Mouse (Mus musculus): Measurements from ENCODE around the gene Tead1. TPM values are rescaled to one million over a fixed set of nuclear protein-coding genes. Genes with fewer than 3 reads are reported as not detected.

Tead1 gene
- polyA plus RNA-seq, 1 experiment = 25.1 TPM

- Histone ChIP-seq H3K36me3 (ENCODE audit: control insufficient read depth, insufficient read depth) (no peaks in the 10 kb centered on the region), H3K27me3 (ENCODE audit: control insufficient read depth, insufficient read depth, insufficient read length) (no peaks in the 10 kb centered on the region), H3K79me3 (ENCODE audit: low read depth) (peaks cover 53% of the 10 kb centered on the region), H3K79me2 (ENCODE audit: control insufficient read depth, insufficient read depth) (peaks cover 97% of the 10 kb centered on the region), H3ac (ENCODE audit: control insufficient read depth, insufficient read length, low read depth) (no peak overlapping the region), H3K4me3 (ENCODE audit: insufficient read depth, poor library complexity, severe bottlenecking) (no peak overlapping the region)
- TF ChIP-seq CTCF (IDR thresholded peaks at IDR 0.05; ENCODE audit: control insufficient read depth, insufficient read depth, insufficient read length) (no peak), MYOG (IDR thresholded peaks at IDR 0.05; ENCODE audit: control insufficient read depth, extremely low read depth, insufficient read length) (no peak), USF1 (IDR thresholded peaks at IDR 0.05; ENCODE audit: low read depth) (no peak), MYOD1 (IDR thresholded peaks at IDR 0.05; ENCODE audit: control insufficient read depth, insufficient read length, low read depth) (no peak), MAX (IDR thresholded peaks at IDR 0.05) (no peak), CEBPB (IDR thresholded peaks at IDR 0.05; ENCODE audit: low read depth) (no peak), FOSL1 (IDR thresholded peaks at IDR 0.05; ENCODE audit: insufficient read depth, low read length, poor library complexity, severe bottlenecking) (no peak)
These were observed 105.2 kb downstream of the Tead1 start for GRCm38 (mm10) chr7:112784278-112784677.

- no peak overlapping the region for H3K4me3 ChIP-seq (ENCODE audit: insufficient read depth, poor library complexity, severe bottlenecking)
- H3K36me3 ChIP-seq (ENCODE audit: control insufficient read depth, insufficient read depth) = no peaks in the 10 kb centered on the region
- peaks cover 95% of the 10 kb centered on the region for H3K79me2 ChIP-seq (ENCODE audit: control insufficient read depth, insufficient read depth)
- peaks cover 49% of the 10 kb centered on the region for H3K79me3 ChIP-seq (ENCODE audit: low read depth)
- no peaks in the 10 kb centered on the region for H3K27me3 ChIP-seq (ENCODE audit: control insufficient read depth, insufficient read depth, insufficient read length)
- TF ChIP-seq MYOD1 (IDR thresholded peaks at IDR 0.05; ENCODE audit: control insufficient read depth, insufficient read length, low read depth) (no peak), MYOG (IDR thresholded peaks at IDR 0.05; ENCODE audit: control insufficient read depth, extremely low read depth, insufficient read length) (no peak), CEBPB (IDR thresholded peaks at IDR 0.05; ENCODE audit: low read depth) (no peak), USF1 (IDR thresholded peaks at IDR 0.05; ENCODE audit: low read depth) (no peak), FOSL1 (IDR thresholded peaks at IDR 0.05; ENCODE audit: insufficient read depth, low read length, poor library complexity, severe bottlenecking) (no peak), MAX (IDR thresholded peaks at IDR 0.05) (no peak), CTCF (IDR thresholded peaks at IDR 0.05; ENCODE audit: control insufficient read depth, insufficient read depth, insufficient read length) (no peak)
- H3ac ChIP-seq (ENCODE audit: control insufficient read depth, insufficient read length, low read depth) = no peak overlapping the region
These were observed 106.2 kb downstream of the Tead1 start for GRCm38 (mm10) chr7:112785271-112785670.

- Histone ChIP-seq H3ac (ENCODE audit: control insufficient read depth, insufficient read length, low read depth) (no peak overlapping the region), H3K27me3 (ENCODE audit: control insufficient read depth, insufficient read depth, insufficient read length) (no peaks in the 10 kb centered on the region), H3K36me3 (ENCODE audit: control insufficient read depth, insufficient read depth) (peaks cover 3% of the 10 kb centered on the region), H3K4me3 (ENCODE audit: insufficient read depth, poor library complexity, severe bottlenecking) (no peak overlapping the region), H3K79me3 (ENCODE audit: low read depth) (peaks cover 44% of the 10 kb centered on the region), H3K79me2 (ENCODE audit: control insufficient read depth, insufficient read depth) (peaks cover 95% of the 10 kb centered on the region)
- TF ChIP-seq CEBPB (IDR thresholded peaks at IDR 0.05; ENCODE audit: low read depth) (no peak), USF1 (IDR thresholded peaks at IDR 0.05; ENCODE audit: low read depth) (no peak), CTCF (IDR thresholded peaks at IDR 0.05; ENCODE audit: control insufficient read depth, insufficient read depth, insufficient read length) (no peak), MYOG (IDR thresholded peaks at IDR 0.05; ENCODE audit: control insufficient read depth, extremely low read depth, insufficient read length) (no peak), MYOD1 (IDR thresholded peaks at IDR 0.05; ENCODE audit: control insufficient read depth, insufficient read length, low read depth) (no peak), FOSL1 (IDR thresholded peaks at IDR 0.05; ENCODE audit: insufficient read depth, low read length, poor library complexity, severe bottlenecking) (no peak), MAX (IDR thresholded peaks at IDR 0.05) (no peak)
These were observed 107.6 kb downstream of the Tead1 start for GRCm38 (mm10) chr7:112786556-112787225.

GRCm38 (mm10) chr7:112787281-112787680, 108.2 kb downstream of the Tead1 start:
- peaks cover 95% of the 10 kb centered on the region for H3K79me2 ChIP-seq (ENCODE audit: control insufficient read depth, insufficient read depth)
- peaks cover 49% of the 10 kb centered on the region for H3K79me3 ChIP-seq (ENCODE audit: low read depth)
- H3ac ChIP-seq (ENCODE audit: control insufficient read depth, insufficient read length, low read depth) = no peak overlapping the region
- no peaks in the 10 kb centered on the region for H3K27me3 ChIP-seq (ENCODE audit: control insufficient read depth, insufficient read depth, insufficient read length)
- no peak overlapping the region for H3K4me3 ChIP-seq (ENCODE audit: insufficient read depth, poor library complexity, severe bottlenecking)
- TF ChIP-seq MAX (IDR thresholded peaks at IDR 0.05) (no peak), USF1 (IDR thresholded peaks at IDR 0.05; ENCODE audit: low read depth) (no peak), CTCF (IDR thresholded peaks at IDR 0.05; ENCODE audit: control insufficient read depth, insufficient read depth, insufficient read length) (no peak)
- H3K36me3 ChIP-seq (ENCODE audit: control insufficient read depth, insufficient read depth) = peaks cover 3% of the 10 kb centered on the region

DNA sequence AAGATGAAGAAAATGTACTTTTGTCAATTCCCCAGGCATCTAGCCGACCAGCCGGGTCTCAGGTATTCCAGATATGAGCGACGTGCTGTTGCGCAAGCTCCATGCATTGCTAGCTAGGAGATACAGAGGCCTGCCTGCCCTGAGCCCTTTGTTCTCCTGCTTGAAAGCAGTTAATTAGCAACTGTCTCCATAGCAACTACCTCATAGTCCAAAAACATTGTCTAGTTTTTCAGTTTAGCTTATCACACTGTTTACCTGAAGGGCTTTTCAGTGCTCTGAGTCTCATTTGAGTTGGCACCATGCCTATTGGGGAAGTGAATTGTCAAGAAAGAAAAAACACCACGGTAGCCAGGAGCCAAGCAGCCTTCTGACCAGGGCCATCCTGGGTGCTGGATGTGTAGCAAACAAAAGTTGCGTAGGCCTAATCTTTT, 109.2 kb downstream of the Tead1 start:
- Histone ChIP-seq H3K4me3 (ENCODE audit: insufficient read depth, poor library complexity, severe bottlenecking) (no peak overlapping the region), H3K79me2 (ENCODE audit: control insufficient read depth, insufficient read depth) (peaks cover 98% of the 10 kb centered on the region), H3K36me3 (ENCODE audit: control insufficient read depth, insufficient read depth) (peaks cover 3% of the 10 kb centered on the region), H3K27me3 (ENCODE audit: control insufficient read depth, insufficient read depth, insufficient read length) (no peaks in the 10 kb centered on the region), H3K79me3 (ENCODE audit: low read depth) (peaks cover 54% of the 10 kb centered on the region), H3ac (ENCODE audit: control insufficient read depth, insufficient read length, low read depth) (no peak overlapping the region)
- TF ChIP-seq CEBPB (IDR thresholded peaks at IDR 0.05; ENCODE audit: low read depth) = peak; percentile 27
- TF ChIP-seq MAX (IDR thresholded peaks at IDR 0.05) = no peak

GRCm38 (mm10) chr7:112789693-112790092, 110.6 kb downstream of the Tead1 start:
- Histone ChIP-seq H3K79me3 (ENCODE audit: low read depth) (peaks cover 55% of the 10 kb centered on the region), H3ac (ENCODE audit: control insufficient read depth, insufficient read length, low read depth) (no peak overlapping the region), H3K36me3 (ENCODE audit: control insufficient read depth, insufficient read depth) (peaks cover 3% of the 10 kb centered on the region), H3K79me2 (ENCODE audit: control insufficient read depth, insufficient read depth) (peaks cover 98% of the 10 kb centered on the region), H3K4me3 (ENCODE audit: insufficient read depth, poor library complexity, severe bottlenecking) (no peak overlapping the region), H3K27me3 (ENCODE audit: control insufficient read depth, insufficient read depth, insufficient read length) (no peaks in the 10 kb centered on the region)
- TF ChIP-seq MYOG (IDR thresholded peaks at IDR 0.05; ENCODE audit: control insufficient read depth, extremely low read depth, insufficient read length) = no peak
- TF ChIP-seq USF1 (IDR thresholded peaks at IDR 0.05; ENCODE audit: low read depth) = no peak
- no peak for TF ChIP-seq MYOD1 (IDR thresholded peaks at IDR 0.05; ENCODE audit: control insufficient read depth, insufficient read length, low read depth)

Data from C2C12 (cell line).